Mouse (Mus musculus): ENCODE results near the gene Dedd2. TPM values are rescaled to one million over a fixed set of nuclear protein-coding genes. Genes with fewer than 3 reads are reported as not detected.

Gene Dedd2
- total and polyA plus RNA-seq, 3 experiments = 14.3 to 21.7 (median 18.4) TPM

- Histone ChIP-seq H3K4me3 (no peak overlapping the region), H3K36me3 (ENCODE audit: control insufficient read depth, insufficient read depth, low read length) (no peaks in the 10 kb centered on the region; the same call in 1 of the 2 replicates), H3K27ac (no peak overlapping the region), H3K79me2 (replicated peaks; ENCODE audit: control insufficient read depth, insufficient read depth, low read length) (peaks cover 3% of the 10 kb centered on the region; the same call in 1 of the 2 replicates), H3K4me1 (ENCODE audit: control insufficient read depth, insufficient read depth, low read length) (no peaks in the 10 kb centered on the region; the same call in 1 of the 2 replicates), H3K9ac (ENCODE audit: low read depth, low read length) (no peak overlapping the region), H3K27me3 (ENCODE audit: control insufficient read depth, insufficient read depth, low read length) (no peaks in the 10 kb centered on the region)
- TF ChIP-seq CTCF (IDR thresholded peaks at IDR 0.05) = no peak
- intact Hi-C loops (cut with DNase I) = no loop called here
- WGBS = 85% methylated on average over 1 of the region's 1 CpGs
- DNase-seq = no peak
These were observed 7.3 kb upstream of the Dedd2 start for GRCm38 (mm10) chr7:25227523-25228300.

GRCm38 (mm10) chr7:25222275-25222967, 2.0 kb upstream of the Dedd2 start:
- peak overlapping the region; percentile 89; the same call in 1 of the 2 replicates for H3K4me3 ChIP-seq
- H3K27me3 ChIP-seq (ENCODE audit: control insufficient read depth, insufficient read depth, low read length) = no peaks in the 10 kb centered on the region
- H3K4me1 ChIP-seq (ENCODE audit: control insufficient read depth, insufficient read depth, low read length) = peaks cover 9% of the 10 kb centered on the region
- intact Hi-C loops (cut with DNase I) = loop anchor here (1.0 to 5.0 kb wide), 2 partner anchors 15 to 395 kb away; partner anchors contain the start of genes Dmac2, Erich4 and Gsk3a
- TF ChIP-seq CTCF (IDR thresholded peaks at IDR 0.05) (no peak), POLR2A (IDR thresholded peaks at IDR 0.05; ENCODE audit: insufficient read depth, low read depth, low read length) (no peak), EP300 (IDR thresholded peaks at IDR 0.05; ENCODE audit: insufficient read depth, low read depth, low read length) (no peak)
- H3K36me3 ChIP-seq (ENCODE audit: control insufficient read depth, insufficient read depth, low read length) = no peaks in the 10 kb centered on the region; the same call in 1 of the 2 replicates
- WGBS = 79% methylated on average over 10 of the region's 10 CpGs
- H3K27ac ChIP-seq = no peak overlapping the region
- peaks cover 6% of the 10 kb centered on the region for H3K79me2 ChIP-seq (replicated peaks; ENCODE audit: control insufficient read depth, insufficient read depth, low read length)
- no peak overlapping the region for H3K9ac ChIP-seq (ENCODE audit: low read depth, low read length)
- DNase-seq = no peak

GRCm38 (mm10) chr7:25221102-25221883, 878 bp upstream of the Dedd2 start, which contains the start of gene Zfp526:
Zfp526 (plus strand) TSS chr7:25221425.
- H3K27me3 ChIP-seq (ENCODE audit: control insufficient read depth, insufficient read depth, low read length) = no peaks in the 10 kb centered on the region
- no peaks in the 10 kb centered on the region for H3K36me3 ChIP-seq (ENCODE audit: control insufficient read depth, insufficient read depth, low read length)
- H3K4me1 ChIP-seq (ENCODE audit: control insufficient read depth, insufficient read depth, low read length) = peaks cover 9% of the 10 kb centered on the region
- H3K4me3 ChIP-seq = peak within 1 kb of the TSS; percentile 89
- TF ChIP-seq POLR2A (IDR thresholded peaks at IDR 0.05; ENCODE audit: insufficient read depth, low read depth, low read length) (peak; percentile 90), CTCF (IDR thresholded peaks at IDR 0.05) (no peak)
- H3K9ac ChIP-seq (ENCODE audit: low read depth, low read length) = peak within 1 kb of the TSS; percentile 81
- H3K79me2 ChIP-seq (replicated peaks; ENCODE audit: control insufficient read depth, insufficient read depth, low read length) = peaks cover 6% of the 10 kb centered on the region
- H3K27ac ChIP-seq = peak within 1 kb of the TSS; percentile 98
- DNase-seq = peak; percentile 96 to 99
- intact Hi-C loops (cut with DNase I) = loop anchor here (5.0 kb wide), 1 partner anchor 396 kb away; the partner anchor contains the start of genes Dmac2 and Erich4
- under 1% methylated on average over 45 of the region's 45 CpGs for WGBS

GRCm38 (mm10) chr7:25219756-25220456, 509 bp downstream of the Dedd2 start:
- 2% methylated on average over 31 of the region's 31 CpGs for whole genome bisulfite sequencing
- Histone ChIP-seq H3K79me2 (replicated peaks; ENCODE audit: control insufficient read depth, insufficient read depth, low read length) (peaks cover 2% of the 10 kb centered on the region), H3K27me3 (ENCODE audit: control insufficient read depth, insufficient read depth, low read length) (no peaks in the 10 kb centered on the region), H3K36me3 (ENCODE audit: control insufficient read depth, insufficient read depth, low read length) (no peaks in the 10 kb centered on the region), H3K9ac (ENCODE audit: low read depth, low read length) (peak overlapping the region; percentile 71), H3K27ac (peak overlapping the region; percentile 98), H3K4me3 (peak overlapping the region; percentile 89), H3K4me1 (ENCODE audit: control insufficient read depth, insufficient read depth, low read length) (peaks cover 9% of the 10 kb centered on the region)
- TF ChIP-seq EP300 (IDR thresholded peaks at IDR 0.05; ENCODE audit: insufficient read depth, low read depth, low read length) (peak; percentile 87; the same call in 1 of the 2 replicates), CTCF (IDR thresholded peaks at IDR 0.05) (no peak), POLR2A (IDR thresholded peaks at IDR 0.05; ENCODE audit: insufficient read depth, low read depth, low read length) (peak; percentile 95)
- intact Hi-C loops (cut with DNase I) = loop anchor here (5.0 kb wide), 1 partner anchor 397 kb away; the partner anchor contains the start of genes Dmac2 and Erich4
- DNase-seq = peak; percentile 95 to 97

- intact Hi-C loops (cut with DNase I) = no loop called here
These were observed 1.0 kb downstream of the Dedd2 start for GRCm38 (mm10) chr7:25219416-25219750.

More at GRCm38 (mm10) chr7:25219416-25219750, 1.0 kb downstream of the Dedd2 start:
- TF ChIP-seq EP300 (IDR thresholded peaks at IDR 0.05; ENCODE audit: insufficient read depth, low read depth, low read length) (no peak), CTCF (IDR thresholded peaks at IDR 0.05) (no peak), POLR2A (IDR thresholded peaks at IDR 0.05; ENCODE audit: insufficient read depth, low read depth, low read length) (no peak)
- WGBS = 0% methylated on average over 16 of the region's 16 CpGs
- peak overlapping the region; percentile 98 for H3K27ac ChIP-seq
- H3K4me3 ChIP-seq = peak overlapping the region; percentile 89
- H3K4me1 ChIP-seq (ENCODE audit: control insufficient read depth, insufficient read depth, low read length) = peaks cover 9% of the 10 kb centered on the region
- no peaks in the 10 kb centered on the region for H3K36me3 ChIP-seq (ENCODE audit: control insufficient read depth, insufficient read depth, low read length)
- H3K27me3 ChIP-seq (ENCODE audit: control insufficient read depth, insufficient read depth, low read length) = no peaks in the 10 kb centered on the region
- peaks cover 2% of the 10 kb centered on the region for H3K79me2 ChIP-seq (replicated peaks; ENCODE audit: control insufficient read depth, insufficient read depth, low read length)
- DNase-seq = no peak
- H3K9ac ChIP-seq (ENCODE audit: low read depth, low read length) = peak overlapping the region; percentile 71

Measured in heart, adult 2 months (tissue).